Mouse (Mus musculus) lung, embryonic 14.5 days (tissue): Measurements from ENCODE around the gene Prcd. TPM values are rescaled to one million over a fixed set of nuclear protein-coding genes. Genes with fewer than 3 reads are reported as not detected.
"Not testable (repeated sequence)": the region's sequence is repeated elsewhere in the genome, so short reads cannot be mapped to it uniquely, and the experiment has no call there.

Experiments used
- ATAC-seq: fragments of 200-750 bp; cut with Nextera tagmentation; 2 replicates; pipeline ENCODE4 v1.8.0; 2017; ENCODE audit warnings: mild to moderate bottlenecking, moderate TSS enrichment, moderate library complexity; ENCODE audit not compliant: insufficient read depth
- DNase-seq: peaks from one replicate; pipeline ENCODE4 v3.0.0-alpha.2; 2015
- H3K27ac ChIP-seq: fragments of 300-500 bp; sonication (generic); 2 replicates; pipeline ENCODE4 v1.5.1; 2014; ENCODE audit warnings: low read depth, mild to moderate bottlenecking, moderate library complexity
- H3K27me3 ChIP-seq: fragments of 300-500 bp; sonication (generic); 2 replicates; pipeline ENCODE4 v1.6.1; 2014; ENCODE audit warnings: low read length, control low read depth; ENCODE audit not compliant: insufficient read depth
- H3K36me3 ChIP-seq: fragments of 300-500 bp; sonication (generic); 2 replicates; pipeline ENCODE4 v1.6.1; 2014; ENCODE audit warnings: control low read depth; ENCODE audit not compliant: insufficient read depth
- H3K4me1 ChIP-seq: fragments of 300-500 bp; sonication (generic); 2 replicates; pipeline ENCODE4 v1.6.1; 2014; ENCODE audit warnings: antibody characterized with exemption, control low read depth; ENCODE audit not compliant: insufficient read depth
- H3K4me2 ChIP-seq: fragments of 300-500 bp; sonication (generic); 2 replicates; pipeline ENCODE4 v1.6.1; 2014; ENCODE audit warnings: mild to moderate bottlenecking
- H3K4me3 ChIP-seq: fragments of 300-500 bp; sonication (generic); 2 replicates; pipeline ENCODE4 v1.5.1; 2014; ENCODE audit warnings: low read depth, low read length
- H3K9ac ChIP-seq: fragments of 300-500 bp; sonication (generic); 2 replicates; pipeline ENCODE4 v1.6.1; 2014
- H3K9me3 ChIP-seq: fragments of 300-500 bp; sonication (generic); 2 replicates; pipeline ENCODE4 v1.6.1; 2016; ENCODE audit warnings: low read depth, low read length, control low read depth
- CTCF ChIP-seq: IDR thresholded peaks from 2 replicates; pipeline ENCODE4 v1.5.1; 2016; ENCODE audit warnings: antibody characterized with exemption, low read depth
- WGBS: fragments of 180-500 bp; shearing (Covaris S2); extraction: QIAGEN DNeasy Blood & Tissue Kit; methylation state at CpG from one replicate; pipeline ENCODE4 v1.1.7; 2014; 5-methylcytosine and 5-hydroxymethylcytosine counted together
- polyA plus RNA-seq: library from polyadenylated mRNA; unstranded; fragments of >200 nt; fragmentation: Nextera tagmentation; extraction: Ambion mirVana; gene quantifications from 2 replicates; pipeline ENCODE4 v1.2.1, GENCODE M21; 2014

Prcd gene
- 0.53 and 1.6 TPM in 2 replicates for polyA plus RNA-seq

DNA sequence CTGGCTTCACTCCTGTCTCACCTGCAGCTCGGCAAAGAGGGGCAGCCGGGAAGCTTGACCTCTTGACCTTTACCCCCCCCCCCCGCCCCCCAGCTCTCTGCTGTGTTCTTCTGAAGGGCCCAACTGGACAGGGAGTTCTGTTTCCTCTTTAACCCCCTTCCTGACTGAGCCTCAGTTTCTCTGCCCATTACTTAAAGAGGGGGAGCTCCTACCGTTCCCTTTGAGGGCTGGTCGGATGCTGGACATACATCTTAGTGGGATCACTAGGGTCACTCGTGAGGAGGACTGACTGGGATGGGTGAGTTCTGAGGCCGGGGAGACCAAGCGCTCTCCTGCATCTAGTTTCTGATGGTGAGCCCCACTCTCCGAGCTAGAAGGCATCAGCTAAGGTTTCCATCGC lies at the start of gene Prcd:
TSS of gene Prcd (plus strand) at position 301 of the 400 bp plus-strand sequence.
- no peak for TF ChIP-seq CTCF
- H3K36me3 ChIP-seq: no peaks in the 10 kb centered on the region
- DNase-seq (no peak), ATAC-seq (no peak)
- peak within 1 kb of the TSS; percentile 50 for H3K9ac ChIP-seq
- H3K4me1 ChIP-seq: peaks cover 18% of the 10 kb centered on the region; the same call in 1 of the 2 replicates
- peak within 1 kb of the TSS; percentile 50 for H3K4me3 ChIP-seq
- H3K27me3 ChIP-seq: peaks cover 35% of the 10 kb centered on the region
- no peak within 1 kb of the TSS for H3K27ac ChIP-seq
- WGBS: 3% methylated on average over 10 of the region's 10 CpGs
- H3K9me3 ChIP-seq: no peaks in the 10 kb centered on the region
- H3K4me2 ChIP-seq: peak within 1 kb of the TSS; percentile 96

DNA sequence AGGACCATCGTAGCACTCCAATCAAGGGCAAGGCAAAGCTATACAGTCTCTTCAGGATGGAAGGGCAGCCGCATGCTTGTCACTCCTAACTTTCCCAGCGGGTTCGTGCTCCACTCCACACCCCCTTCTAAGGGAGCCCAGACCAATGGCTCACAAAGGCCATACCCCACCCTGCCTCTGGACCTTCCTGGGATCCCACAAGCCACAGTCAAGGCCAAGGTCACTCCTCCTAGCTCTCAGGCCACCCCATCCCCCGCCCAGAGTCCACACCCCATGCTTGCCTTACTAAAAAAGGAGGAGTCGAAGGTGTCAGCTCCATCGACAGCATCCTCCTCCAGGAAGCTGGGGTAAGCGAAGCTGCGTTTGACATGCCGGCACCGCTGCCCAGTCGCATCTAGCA lies 49.2 kb upstream of the Prcd start:
- no peak overlapping the region for H3K4me3 ChIP-seq
- no peak overlapping the region for H3K9ac ChIP-seq
- H3K36me3 ChIP-seq: peaks cover 57% of the 10 kb centered on the region
- no peak for TF ChIP-seq CTCF
- no peak overlapping the region for H3K4me2 ChIP-seq
- 81% methylated on average over 12 of the region's 12 CpGs for WGBS
- DNase-seq (no peak), ATAC-seq (no peak)
- H3K27ac ChIP-seq: no peak overlapping the region
- H3K9me3 ChIP-seq: no peaks in the 10 kb centered on the region
- H3K27me3 ChIP-seq: no peaks in the 10 kb centered on the region
- H3K4me1 ChIP-seq: no peaks in the 10 kb centered on the region

DNA sequence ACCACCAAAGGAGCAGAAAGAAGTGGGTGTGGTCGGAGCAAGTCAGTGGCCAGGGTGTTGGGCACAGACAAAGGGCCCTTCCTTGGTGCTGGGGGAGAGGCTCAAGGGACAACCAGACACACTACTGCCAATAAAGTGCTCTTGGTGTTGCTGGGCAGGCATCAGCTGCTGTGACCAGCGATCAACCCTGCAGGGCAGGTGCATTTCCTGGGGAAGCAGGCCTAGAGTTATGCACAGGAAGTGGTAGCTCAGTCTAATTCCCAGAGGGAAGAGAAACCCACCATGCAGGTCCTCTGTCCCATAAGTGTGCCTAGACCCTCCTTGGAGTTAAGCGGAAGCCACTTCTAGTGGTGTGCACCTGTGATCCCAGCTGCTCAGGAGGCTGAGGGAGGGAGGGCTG lies 45.6 kb upstream of the Prcd start:
- no peak overlapping the region for H3K4me3 ChIP-seq
- H3K36me3 ChIP-seq: peaks cover 42% of the 10 kb centered on the region
- WGBS: 89% methylated on average over 3 of the region's 3 CpGs
- no peaks in the 10 kb centered on the region for H3K4me1 ChIP-seq
- no peak overlapping the region for H3K27ac ChIP-seq
- no peak for TF ChIP-seq CTCF
- no peak overlapping the region for H3K9ac ChIP-seq
- ATAC-seq: no peak
- no peaks in the 10 kb centered on the region for H3K9me3 ChIP-seq
- DNase-seq: no peak
- H3K27me3 ChIP-seq: no peaks in the 10 kb centered on the region
- H3K4me2 ChIP-seq: no peak overlapping the region

DNA sequence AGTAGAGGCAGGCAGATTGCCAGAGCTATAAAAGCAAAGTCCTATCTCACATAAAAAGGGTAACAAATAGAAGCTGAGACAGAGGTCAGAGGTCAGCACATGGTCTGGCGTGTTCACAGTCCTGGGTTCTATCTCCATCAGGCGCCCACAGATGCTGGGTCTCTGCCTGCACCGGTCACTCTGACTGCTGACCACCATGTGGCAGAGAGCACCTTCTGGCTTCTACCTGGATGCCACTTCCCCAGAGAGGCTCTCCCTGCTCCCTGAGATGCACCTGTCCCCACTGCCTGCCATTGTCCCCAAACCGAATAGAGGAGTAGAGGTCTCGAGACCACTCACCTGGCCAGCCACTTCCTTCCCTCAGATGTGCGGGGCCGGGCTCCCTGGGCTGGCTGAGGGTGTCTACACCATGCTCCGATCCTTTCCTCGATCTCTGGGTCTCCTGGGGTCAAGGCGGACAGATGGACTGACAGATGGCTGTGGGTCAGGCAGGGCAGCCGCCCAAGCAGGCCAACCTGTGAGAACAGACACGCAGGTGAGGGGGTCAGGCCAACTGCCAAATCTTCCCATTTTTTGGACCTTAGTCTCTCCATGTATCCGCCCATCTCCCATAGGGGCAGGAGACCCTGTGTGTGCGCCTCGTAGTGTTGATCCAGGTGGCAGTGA lies 43.2 kb upstream of the Prcd start:
- Histone ChIP-seq H3K4me1 (no peaks in the 10 kb centered on the region), H3K27me3 (no peaks in the 10 kb centered on the region), H3K4me3 (no peak overlapping the region), H3K27ac (no peak overlapping the region), H3K4me2 (no peak overlapping the region), H3K36me3 (peaks cover 28% of the 10 kb centered on the region; the same call in 1 of the 2 replicates), H3K9ac (no peak overlapping the region), H3K9me3 (no peaks in the 10 kb centered on the region)
- ATAC-seq: no peak
- DNase-seq: no peak
- no peak for TF ChIP-seq CTCF
- 72% methylated on average over 15 of the region's 15 CpGs for WGBS

DNA sequence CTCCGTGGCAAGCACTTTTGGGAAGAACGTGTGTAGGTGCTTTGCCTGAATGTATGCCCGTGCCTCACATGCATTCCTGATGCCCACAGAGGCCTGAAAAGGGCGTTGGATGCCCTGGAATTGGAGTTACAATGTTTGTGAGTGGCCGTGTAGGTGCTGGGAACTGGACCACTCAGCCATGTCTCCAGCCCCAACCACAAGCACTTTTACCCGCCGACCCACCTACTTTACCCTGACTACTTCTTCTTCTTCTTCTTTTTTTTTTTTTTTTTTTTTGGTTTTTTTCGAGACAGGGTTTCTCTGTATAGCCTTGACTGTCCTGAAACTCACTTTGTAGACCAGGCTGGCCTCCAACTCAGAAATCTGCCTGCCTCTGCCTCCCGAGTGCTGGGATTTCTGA lies 42.2 kb upstream of the Prcd start:
- not testable (repeated sequence) for ATAC-seq, H3K9me3 ChIP-seq, H3K27me3 ChIP-seq, H3K4me2 ChIP-seq, H3K27ac ChIP-seq, H3K9ac ChIP-seq, H3K4me1 ChIP-seq, H3K4me3 ChIP-seq, DNase-seq
- H3K36me3 ChIP-seq: peaks cover 19% of the 10 kb centered on the region; the same call in 1 of the 2 replicates
- WGBS: 86% methylated on average over 9 of the region's 9 CpGs

DNA sequence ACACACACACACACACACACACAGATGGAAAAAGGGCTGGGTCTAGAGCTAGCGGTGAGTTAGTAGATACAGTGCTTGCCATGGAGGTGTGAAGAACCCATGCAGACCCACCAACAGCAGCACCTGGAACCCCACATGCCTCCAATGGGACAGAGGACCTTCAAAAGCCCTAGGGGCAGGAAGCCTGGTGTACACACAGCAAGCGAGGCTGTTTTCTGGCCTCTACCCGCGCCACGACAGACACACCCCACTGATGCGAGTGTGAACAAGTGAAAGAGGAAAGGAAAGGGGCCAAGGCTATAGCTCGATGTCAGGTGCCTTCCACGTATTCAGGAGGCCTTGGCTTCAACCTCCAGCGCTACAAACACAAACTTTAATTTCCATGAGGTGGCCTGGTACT lies 41.5 kb upstream of the Prcd start:
- Histone ChIP-seq H3K9ac (no peak overlapping the region), H3K4me1 (peaks cover 15% of the 10 kb centered on the region; the same call in 1 of the 2 replicates), H3K36me3 (peaks cover 13% of the 10 kb centered on the region; the same call in 1 of the 2 replicates), H3K27me3 (no peaks in the 10 kb centered on the region), H3K9me3 (no peaks in the 10 kb centered on the region), H3K4me3 (no peak overlapping the region), H3K27ac (no peak overlapping the region), H3K4me2 (no peak overlapping the region)
- DNase-seq: no peak
- ATAC-seq: no peak
- TF ChIP-seq CTCF: no peak
- 93% methylated on average over 9 of the region's 9 CpGs for WGBS

DNA sequence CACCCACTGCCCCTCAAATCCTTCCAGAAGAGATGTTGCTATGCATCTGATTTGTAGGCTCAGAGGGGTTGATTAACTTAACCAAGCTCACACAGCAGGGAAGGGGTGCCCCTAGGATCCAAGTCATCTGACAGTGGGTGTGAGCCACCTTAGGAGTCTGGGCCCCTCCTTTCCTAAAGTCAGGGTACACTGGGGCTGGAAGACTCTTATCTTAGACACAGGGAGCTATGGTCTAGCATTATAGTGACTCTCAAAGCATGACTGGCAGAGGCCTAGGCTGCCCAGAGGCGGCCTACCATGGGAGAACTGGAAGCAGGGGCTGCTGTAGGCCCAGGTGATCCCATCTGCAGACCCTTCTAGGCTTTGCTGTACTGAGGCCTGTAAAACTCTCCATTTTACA lies 40.8 kb upstream of the Prcd start:
- Histone ChIP-seq H3K9ac (no peak overlapping the region), H3K4me3 (no peak overlapping the region), H3K36me3 (peaks cover 9% of the 10 kb centered on the region; the same call in 1 of the 2 replicates), H3K4me2 (no peak overlapping the region), H3K27ac (no peak overlapping the region), H3K9me3 (no peaks in the 10 kb centered on the region), H3K4me1 (peaks cover 16% of the 10 kb centered on the region), H3K27me3 (no peaks in the 10 kb centered on the region)
- ATAC-seq (no peak), DNase-seq (no peak)
- no peak for TF ChIP-seq CTCF
- WGBS: 90% methylated on average over 1 of the region's 1 CpGs
